Mouse (Mus musculus): Measurements from ENCODE around the gene Itih1. TPM values are rescaled to one million over a fixed set of nuclear protein-coding genes. Genes with fewer than 3 reads are reported as not detected.

Gene Itih1
- polyA plus RNA-seq, 1 experiment from 2014 or later: 2.8 TPM

DNA sequence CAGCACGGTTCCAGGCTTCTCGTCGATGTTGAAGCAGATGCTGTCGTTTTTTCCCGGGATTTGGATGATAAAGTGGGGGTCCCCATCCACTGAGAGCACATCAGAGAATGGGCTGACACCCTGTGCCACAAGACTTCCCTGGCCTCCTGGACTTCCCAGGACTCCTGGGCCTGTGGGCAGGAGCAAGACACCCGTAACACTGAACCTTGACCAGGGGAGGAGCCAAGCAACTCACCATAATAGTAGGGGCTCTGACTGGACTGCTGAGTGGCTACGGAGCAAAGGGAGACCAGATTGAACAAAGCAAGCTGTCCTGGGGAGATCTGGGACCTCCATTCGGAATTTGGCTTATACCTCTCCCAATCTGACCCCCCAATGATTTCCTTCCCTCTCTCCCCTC is 30.4 kb downstream of the Itih1 start:
- H3K9me3 ChIP-seq (replicated peaks; ENCODE audit: control insufficient read depth, low read length): no peaks in the 10 kb centered on the region
- no peak overlapping the region for H3K9ac ChIP-seq (ENCODE audit: low read length)
- no peaks in the 10 kb centered on the region for H3K36me3 ChIP-seq (ENCODE audit: control insufficient read depth, insufficient read depth, low read length)
- no peaks in the 10 kb centered on the region for H3K4me1 ChIP-seq (ENCODE audit: control insufficient read depth, insufficient read depth, low read length)
- H3K4me2 ChIP-seq (ENCODE audit: low read depth, low read length): no peak overlapping the region
- 70% methylated on average over 8 of the region's 8 CpGs for WGBS
- no peak for ATAC-seq (ENCODE audit: insufficient read depth, low FRiP score)
- H3K27ac ChIP-seq (ENCODE audit: low read length): no peak overlapping the region
- no peaks in the 10 kb centered on the region for H3K27me3 ChIP-seq (ENCODE audit: control insufficient read depth, insufficient read depth, low read length)
- no peak overlapping the region for H3K4me3 ChIP-seq (replicated peaks; ENCODE audit: low read length)

DNA sequence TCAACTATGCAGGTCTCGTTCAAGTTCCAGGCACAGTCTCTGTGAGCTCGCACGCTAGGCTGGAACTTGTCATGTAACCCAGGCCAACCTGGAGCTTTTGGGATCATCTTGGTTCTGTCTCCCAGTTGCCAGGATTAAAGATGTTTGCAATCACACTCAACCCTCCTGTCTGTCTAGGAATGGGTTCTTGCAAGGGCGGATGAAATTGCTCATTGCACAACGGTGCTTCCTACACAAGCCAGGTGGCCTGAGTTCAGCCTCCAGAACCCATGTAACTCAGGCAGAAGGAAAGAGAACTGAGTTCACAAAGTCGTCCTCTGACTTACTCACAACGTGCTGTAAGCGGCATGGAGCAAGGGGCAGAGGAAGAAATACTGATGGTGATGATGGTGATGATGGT is 31.9 kb downstream of the Itih1 start:
- Histone ChIP-seq H3K9me3 (replicated peaks; ENCODE audit: control insufficient read depth, low read length) (no peaks in the 10 kb centered on the region), H3K9ac (ENCODE audit: low read length) (no peak overlapping the region), H3K4me3 (replicated peaks; ENCODE audit: low read length) (no peak overlapping the region), H3K36me3 (ENCODE audit: control insufficient read depth, insufficient read depth, low read length) (no peaks in the 10 kb centered on the region), H3K27me3 (ENCODE audit: control insufficient read depth, insufficient read depth, low read length) (no peaks in the 10 kb centered on the region), H3K27ac (ENCODE audit: low read length) (no peak overlapping the region), H3K4me2 (ENCODE audit: low read depth, low read length) (no peak overlapping the region), H3K4me1 (ENCODE audit: control insufficient read depth, insufficient read depth, low read length) (no peaks in the 10 kb centered on the region)
- WGBS: 88% methylated on average over 8 of the region's 8 CpGs
- no peak for ATAC-seq (ENCODE audit: insufficient read depth, low FRiP score)

DNA sequence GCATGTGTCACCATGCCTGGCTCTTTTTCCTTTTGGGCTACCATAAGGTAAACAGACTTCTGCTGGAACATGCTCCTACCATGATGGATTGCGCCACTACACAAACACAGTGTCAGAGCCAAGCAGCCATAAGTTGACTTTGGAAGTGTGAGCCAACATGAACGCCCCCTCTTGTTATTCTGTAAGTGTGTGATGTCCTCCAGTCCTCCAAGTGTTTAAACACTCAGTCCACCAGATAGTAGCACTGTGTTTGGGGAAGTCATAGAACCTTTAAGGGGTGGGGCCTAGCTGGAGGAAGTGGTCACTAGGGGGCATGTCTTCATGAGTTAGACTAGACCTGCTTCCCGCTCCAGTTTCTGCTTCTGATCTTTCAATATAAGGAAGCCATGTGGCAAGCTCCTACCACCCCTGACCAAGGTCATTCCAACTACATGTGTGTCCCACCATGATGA is 35.2 kb downstream of the Itih1 start:
- H3K9ac ChIP-seq (ENCODE audit: low read length): no peak overlapping the region
- H3K27ac ChIP-seq (ENCODE audit: low read length): peak overlapping the region; percentile 68
- no peaks in the 10 kb centered on the region for H3K4me1 ChIP-seq (ENCODE audit: control insufficient read depth, insufficient read depth, low read length)
- H3K4me3 ChIP-seq (replicated peaks; ENCODE audit: low read length): no peak overlapping the region
- WGBS: 35% methylated on average over 3 of the region's 3 CpGs
- H3K4me2 ChIP-seq (ENCODE audit: low read depth, low read length): no peak overlapping the region
- no peaks in the 10 kb centered on the region for H3K27me3 ChIP-seq (ENCODE audit: control insufficient read depth, insufficient read depth, low read length)
- H3K9me3 ChIP-seq (replicated peaks; ENCODE audit: control insufficient read depth, low read length): no peaks in the 10 kb centered on the region
- no peaks in the 10 kb centered on the region for H3K36me3 ChIP-seq (ENCODE audit: control insufficient read depth, insufficient read depth, low read length)
- peak; percentile 83 for ATAC-seq (ENCODE audit: insufficient read depth, low FRiP score)

DNA sequence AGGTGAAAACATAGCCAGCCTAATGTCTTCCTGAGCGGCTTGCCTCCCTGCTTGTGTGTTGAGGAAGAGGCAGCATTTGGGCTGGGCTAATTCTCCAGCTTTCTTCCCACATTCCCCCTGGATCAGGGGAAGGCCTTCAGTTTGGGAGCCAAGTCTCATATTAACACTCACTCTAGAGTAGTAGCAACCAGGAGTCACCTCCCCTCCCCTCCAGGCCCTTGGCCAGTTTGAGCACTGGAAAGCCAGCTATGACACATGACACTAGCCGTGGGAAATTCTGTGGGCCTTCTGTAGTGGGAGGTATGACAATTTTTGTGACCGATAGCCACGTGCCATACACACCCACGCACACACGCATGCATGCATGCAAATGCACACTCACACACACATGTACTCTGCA is 37.1 kb downstream of the Itih1 start:
- H3K4me1 ChIP-seq (ENCODE audit: control insufficient read depth, insufficient read depth, low read length): no peaks in the 10 kb centered on the region
- no peak for ATAC-seq (ENCODE audit: insufficient read depth, low FRiP score)
- H3K27me3 ChIP-seq (ENCODE audit: control insufficient read depth, insufficient read depth, low read length): no peaks in the 10 kb centered on the region
- no peak overlapping the region for H3K4me3 ChIP-seq (replicated peaks; ENCODE audit: low read length)
- H3K36me3 ChIP-seq (ENCODE audit: control insufficient read depth, insufficient read depth, low read length): no peaks in the 10 kb centered on the region
- no peak overlapping the region for H3K9ac ChIP-seq (ENCODE audit: low read length)
- H3K4me2 ChIP-seq (ENCODE audit: low read depth, low read length): no peak overlapping the region
- WGBS: 84% methylated on average over 6 of the region's 6 CpGs
- no peaks in the 10 kb centered on the region for H3K9me3 ChIP-seq (replicated peaks; ENCODE audit: control insufficient read depth, low read length)
- no peak overlapping the region for H3K27ac ChIP-seq (ENCODE audit: low read length)

DNA sequence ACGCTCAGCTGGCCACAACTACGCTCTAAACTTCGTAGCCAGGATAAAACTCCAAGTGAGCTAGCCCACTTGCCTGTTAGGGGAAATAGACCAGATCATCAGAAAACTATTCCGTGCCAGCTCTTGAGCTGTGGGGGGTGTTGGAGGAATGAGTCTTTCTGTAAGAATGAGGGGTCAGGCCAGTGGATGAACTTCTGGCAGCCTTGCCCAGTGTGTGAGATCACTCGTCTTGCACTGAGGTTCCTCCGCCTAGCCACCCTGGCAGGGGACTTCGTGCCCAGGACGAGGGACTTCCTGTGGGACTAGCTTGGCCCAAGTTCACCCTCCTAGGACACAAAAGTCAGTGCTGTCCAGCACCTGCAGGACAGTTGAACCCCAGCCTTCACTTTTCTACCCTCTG is 38.8 kb downstream of the Itih1 start:
- Histone ChIP-seq H3K27ac (ENCODE audit: low read length) (no peak overlapping the region), H3K4me3 (replicated peaks; ENCODE audit: low read length) (no peak overlapping the region), H3K27me3 (ENCODE audit: control insufficient read depth, insufficient read depth, low read length) (no peaks in the 10 kb centered on the region), H3K9me3 (replicated peaks; ENCODE audit: control insufficient read depth, low read length) (no peaks in the 10 kb centered on the region), H3K4me1 (ENCODE audit: control insufficient read depth, insufficient read depth, low read length) (no peaks in the 10 kb centered on the region), H3K9ac (ENCODE audit: low read length) (no peak overlapping the region), H3K36me3 (ENCODE audit: control insufficient read depth, insufficient read depth, low read length) (no peaks in the 10 kb centered on the region), H3K4me2 (ENCODE audit: low read depth, low read length) (no peak overlapping the region)
- 76% methylated on average over 8 of the region's 8 CpGs for WGBS
- ATAC-seq (ENCODE audit: insufficient read depth, low FRiP score): no peak

GRCm38 (mm10) chr14:30903036-30903435 is 40.1 kb downstream of the Itih1 start:
- Histone ChIP-seq H3K9me3 (replicated peaks; ENCODE audit: control insufficient read depth, low read length) (no peaks in the 10 kb centered on the region), H3K4me1 (ENCODE audit: control insufficient read depth, insufficient read depth, low read length) (no peaks in the 10 kb centered on the region), H3K36me3 (ENCODE audit: control insufficient read depth, insufficient read depth, low read length) (no peaks in the 10 kb centered on the region), H3K27me3 (ENCODE audit: control insufficient read depth, insufficient read depth, low read length) (no peaks in the 10 kb centered on the region), H3K9ac (ENCODE audit: low read length) (no peak overlapping the region), H3K4me3 (replicated peaks; ENCODE audit: low read length) (no peak overlapping the region), H3K27ac (ENCODE audit: low read length) (no peak overlapping the region), H3K4me2 (ENCODE audit: low read depth, low read length) (no peak overlapping the region)
- ATAC-seq (ENCODE audit: insufficient read depth, low FRiP score): no peak
- 59% methylated on average over 3 of the region's 3 CpGs for WGBS

- Histone ChIP-seq H3K4me2 (ENCODE audit: low read depth, low read length) (no peak overlapping the region), H3K9ac (ENCODE audit: low read length) (no peak overlapping the region), H3K36me3 (ENCODE audit: control insufficient read depth, insufficient read depth, low read length) (no peaks in the 10 kb centered on the region), H3K4me1 (ENCODE audit: control insufficient read depth, insufficient read depth, low read length) (no peaks in the 10 kb centered on the region), H3K27ac (ENCODE audit: low read length) (no peak overlapping the region), H3K9me3 (replicated peaks; ENCODE audit: control insufficient read depth, low read length) (no peaks in the 10 kb centered on the region), H3K4me3 (replicated peaks; ENCODE audit: low read length) (no peak overlapping the region), H3K27me3 (ENCODE audit: control insufficient read depth, insufficient read depth, low read length) (no peaks in the 10 kb centered on the region)
- WGBS: 82% methylated on average over 5 of the region's 5 CpGs
- ATAC-seq (ENCODE audit: insufficient read depth, low FRiP score): no peak
Measured at GRCm38 (mm10) chr14:30902628-30903027, 40.5 kb downstream of the Itih1 start.

DNA sequence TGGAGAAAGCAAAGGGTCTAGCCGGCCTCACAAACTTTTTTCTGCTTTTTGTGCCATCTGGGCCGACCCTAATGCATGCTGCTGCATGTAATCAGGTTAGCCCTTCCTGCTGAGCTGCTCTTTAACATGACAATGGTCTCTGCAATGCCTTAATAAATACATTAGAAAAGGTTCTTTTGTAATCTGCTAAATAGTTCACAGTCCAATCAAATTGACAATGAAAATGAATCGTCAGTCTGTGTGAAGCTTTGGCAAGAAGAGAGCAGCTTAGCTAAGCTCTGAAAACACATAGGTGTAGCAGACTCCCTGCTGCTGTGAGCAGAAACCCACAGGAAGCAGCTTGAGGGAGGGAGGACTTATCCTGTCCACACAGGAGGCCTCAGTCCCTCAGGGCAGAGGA is 43.1 kb downstream of the Itih1 start:
- no peaks in the 10 kb centered on the region for H3K9me3 ChIP-seq (replicated peaks; ENCODE audit: control insufficient read depth, low read length)
- no peaks in the 10 kb centered on the region for H3K36me3 ChIP-seq (ENCODE audit: control insufficient read depth, insufficient read depth, low read length)
- H3K27me3 ChIP-seq (ENCODE audit: control insufficient read depth, insufficient read depth, low read length): no peaks in the 10 kb centered on the region
- H3K27ac ChIP-seq (ENCODE audit: low read length): no peak overlapping the region
- H3K4me2 ChIP-seq (ENCODE audit: low read depth, low read length): no peak overlapping the region
- no peak overlapping the region for H3K4me3 ChIP-seq (replicated peaks; ENCODE audit: low read length)
- ATAC-seq (ENCODE audit: insufficient read depth, low FRiP score): no peak
- H3K9ac ChIP-seq (ENCODE audit: low read length): no peak overlapping the region
- 69% methylated on average over 3 of the region's 3 CpGs for WGBS
- H3K4me1 ChIP-seq (ENCODE audit: control insufficient read depth, insufficient read depth, low read length): no peaks in the 10 kb centered on the region

- WGBS: 3% methylated on average over 9 of the region's 9 CpGs
- H3K9me3 ChIP-seq (replicated peaks; ENCODE audit: control insufficient read depth, low read length): no peaks in the 10 kb centered on the region
- H3K27me3 ChIP-seq (ENCODE audit: control insufficient read depth, insufficient read depth, low read length): no peaks in the 10 kb centered on the region
- H3K27ac ChIP-seq (ENCODE audit: low read length): no peak overlapping the region
- no peak overlapping the region for H3K4me3 ChIP-seq (replicated peaks; ENCODE audit: low read length)
- peak overlapping the region; percentile 32 for H3K4me2 ChIP-seq (ENCODE audit: low read depth, low read length)
- ATAC-seq (ENCODE audit: insufficient read depth, low FRiP score): peak; percentile 70
- no peaks in the 10 kb centered on the region for H3K36me3 ChIP-seq (ENCODE audit: control insufficient read depth, insufficient read depth, low read length)
- H3K9ac ChIP-seq (ENCODE audit: low read length): no peak overlapping the region
- H3K4me1 ChIP-seq (ENCODE audit: control insufficient read depth, insufficient read depth, low read length): peaks cover 15% of the 10 kb centered on the region
Measured at GRCm38 (mm10) chr14:30888271-30888732, 54.8 kb downstream of the Itih1 start.

- Histone ChIP-seq H3K9ac (ENCODE audit: low read length) (no peak within 1 kb of the TSS), H3K36me3 (ENCODE audit: control insufficient read depth, insufficient read depth, low read length) (no peaks in the 10 kb centered on the region), H3K27ac (ENCODE audit: low read length) (no peak within 1 kb of the TSS), H3K9me3 (replicated peaks; ENCODE audit: control insufficient read depth, low read length) (no peaks in the 10 kb centered on the region), H3K4me3 (replicated peaks; ENCODE audit: low read length) (no peak within 1 kb of the TSS), H3K4me2 (ENCODE audit: low read depth, low read length) (no peak within 1 kb of the TSS), H3K4me1 (ENCODE audit: control insufficient read depth, insufficient read depth, low read length) (peaks cover 15% of the 10 kb centered on the region), H3K27me3 (ENCODE audit: control insufficient read depth, insufficient read depth, low read length) (no peaks in the 10 kb centered on the region)
- no peak for ATAC-seq (ENCODE audit: insufficient read depth, low FRiP score)
- WGBS: 86% methylated on average over 3 of the region's 3 CpGs
Measured at GRCm38 (mm10) chr14:30886204-30886603, 56.9 kb downstream of the Itih1 start, which contains the start of gene Itih4. Gene Itih4 (plus strand): TSS chr14:30886476.

All from stomach, embryonic 16.5 days (tissue).